Mouse (Mus musculus): Measurements from ENCODE around the gene Asxl1. TPM values are rescaled to one million over a fixed set of nuclear protein-coding genes. Genes with fewer than 3 reads are reported as not detected.

Asxl1 gene
- polyA plus RNA-seq, 2 experiments = 19.4 to 28.5 TPM

DNA sequence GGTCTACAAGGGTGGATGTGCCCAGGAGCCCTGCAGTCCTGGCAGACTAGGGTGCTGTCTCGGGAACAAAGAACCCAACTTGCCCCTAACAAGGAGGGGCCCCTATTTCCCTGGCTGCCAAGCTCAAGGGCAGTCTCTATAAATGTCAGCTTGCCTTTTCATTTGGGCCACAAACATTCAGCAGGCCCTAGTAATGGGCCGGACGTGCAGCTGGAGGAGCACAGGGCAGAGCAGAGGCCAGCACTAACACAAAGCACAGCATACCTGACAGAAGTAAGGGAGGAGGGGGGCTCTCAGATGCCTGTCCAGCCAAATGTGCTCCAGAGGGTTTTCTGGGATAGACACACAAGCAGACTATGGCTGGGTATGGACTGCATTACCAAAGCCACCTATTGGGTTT is 88.2 kb downstream of the Asxl1 start:
- Histone ChIP-seq H3K4me1 (ENCODE audit: control insufficient read depth, insufficient read depth, low read length) (peaks cover 37% of the 10 kb centered on the region), H3K9me3 (ENCODE audit: control insufficient read depth, low read length) (no peaks in the 10 kb centered on the region), H3K4me3 (replicated peaks; ENCODE audit: low read length) (no peak overlapping the region), H3K27me3 (ENCODE audit: control insufficient read depth, insufficient read depth, low read length) (no peaks in the 10 kb centered on the region), H3K36me3 (ENCODE audit: control insufficient read depth, insufficient read depth, low read length) (peaks cover 47% of the 10 kb centered on the region), H3K27ac (replicated peaks; ENCODE audit: low read depth, low read length) (0 out of 2 replicates have a peak overlapping the region, but pooled peaks have one; percentile 46), H3K9ac (ENCODE audit: low read depth, low read length, severe bottlenecking) (no peak overlapping the region), H3K4me2 (replicated peaks; ENCODE audit: low read depth, low read length, severe bottlenecking) (no peak overlapping the region)
- no peak for TF ChIP-seq POLR2A (IDR thresholded peaks at IDR 0.05; ENCODE audit: borderline replicate concordance, extremely low read depth, insufficient read depth, insufficient read length)
- whole genome bisulfite sequencing = 27% methylated on average over 3 of the region's 3 CpGs
- ATAC-seq (ENCODE audit: low FRiP score, low read depth) (no peak), DNase-seq (ENCODE audit: low spot score) (no peak)

- DNase-seq (ENCODE audit: low spot score) (no peak), ATAC-seq (ENCODE audit: low FRiP score, low read depth) (no peak)
- WGBS = 37% methylated on average over 9 of the region's 9 CpGs
- no peaks in the 10 kb centered on the region for H3K27me3 ChIP-seq (ENCODE audit: control insufficient read depth, insufficient read depth, low read length)
- H3K9ac ChIP-seq (ENCODE audit: low read depth, low read length, severe bottlenecking) = no peak overlapping the region
- no peaks in the 10 kb centered on the region for H3K9me3 ChIP-seq (ENCODE audit: control insufficient read depth, low read length)
- H3K4me3 ChIP-seq (replicated peaks; ENCODE audit: low read length) = no peak overlapping the region
- peaks cover 36% of the 10 kb centered on the region for H3K36me3 ChIP-seq (ENCODE audit: control insufficient read depth, insufficient read depth, low read length)
- peaks cover 40% of the 10 kb centered on the region for H3K4me1 ChIP-seq (ENCODE audit: control insufficient read depth, insufficient read depth, low read length)
- H3K27ac ChIP-seq (replicated peaks; ENCODE audit: low read depth, low read length) = no peak overlapping the region; the same call in 1 of the 2 replicates
- H3K4me2 ChIP-seq (replicated peaks; ENCODE audit: low read depth, low read length, severe bottlenecking) = no peak overlapping the region
- no peak for TF ChIP-seq POLR2A (IDR thresholded peaks at IDR 0.05; ENCODE audit: borderline replicate concordance, extremely low read depth, insufficient read depth, insufficient read length)
These were observed 89.5 kb downstream of the Asxl1 start for GRCm38 (mm10) chr2:153434880-153435831.

DNA sequence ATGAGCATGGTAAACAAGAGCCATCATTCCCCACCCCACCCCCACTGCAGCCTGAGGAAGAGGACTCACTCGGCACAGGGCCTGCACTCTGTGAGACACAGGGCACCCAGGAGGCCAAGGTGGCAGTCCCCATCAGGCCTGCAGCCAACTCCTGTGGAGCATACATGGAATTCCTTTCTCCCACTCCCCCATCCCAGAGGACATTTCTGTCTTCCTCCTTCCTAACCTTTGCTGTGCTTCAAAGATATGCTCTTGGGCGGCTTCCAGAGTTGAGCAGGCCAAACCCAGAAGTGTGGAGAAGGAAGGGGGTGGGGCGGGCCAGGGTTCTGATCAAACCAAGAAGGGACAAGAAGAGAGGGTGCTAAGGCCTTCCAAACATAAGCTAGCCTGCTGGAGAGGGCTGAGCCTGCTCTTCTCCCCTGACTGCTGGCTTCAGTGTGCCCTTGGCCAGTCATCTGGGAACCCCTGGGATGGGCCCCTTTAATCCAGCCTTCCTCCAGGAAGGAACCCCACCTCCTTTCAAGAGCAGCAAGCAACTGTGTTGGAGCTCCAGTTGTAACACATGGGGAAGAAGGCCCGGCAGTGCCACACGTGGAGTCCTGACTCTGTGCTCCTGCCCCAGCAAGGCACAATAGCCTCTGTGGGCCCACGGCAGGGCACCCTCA is 91.1 kb downstream of the Asxl1 start:
- H3K4me2 ChIP-seq (replicated peaks; ENCODE audit: low read depth, low read length, severe bottlenecking) = peak overlapping the region; percentile 36
- H3K36me3 ChIP-seq (ENCODE audit: control insufficient read depth, insufficient read depth, low read length) = peaks cover 21% of the 10 kb centered on the region
- no peaks in the 10 kb centered on the region for H3K27me3 ChIP-seq (ENCODE audit: control insufficient read depth, insufficient read depth, low read length)
- H3K4me1 ChIP-seq (ENCODE audit: control insufficient read depth, insufficient read depth, low read length) = peaks cover 56% of the 10 kb centered on the region
- WGBS = 20% methylated on average over 6 of the region's 6 CpGs
- no peaks in the 10 kb centered on the region for H3K9me3 ChIP-seq (ENCODE audit: control insufficient read depth, low read length)
- H3K9ac ChIP-seq (ENCODE audit: low read depth, low read length, severe bottlenecking) = peak overlapping the region; percentile 2; the same call in 1 of the 2 replicates
- H3K27ac ChIP-seq (replicated peaks; ENCODE audit: low read depth, low read length) = peak overlapping the region; percentile 76
- no peak for TF ChIP-seq POLR2A (IDR thresholded peaks at IDR 0.05; ENCODE audit: borderline replicate concordance, extremely low read depth, insufficient read depth, insufficient read length)
- peak; percentile 36 for ATAC-seq (ENCODE audit: low FRiP score, low read depth)
- peak; percentile 55 for DNase-seq (ENCODE audit: low spot score)
- H3K4me3 ChIP-seq (replicated peaks; ENCODE audit: low read length) = peak overlapping the region; percentile 4; the same call in 1 of the 2 replicates

DNA sequence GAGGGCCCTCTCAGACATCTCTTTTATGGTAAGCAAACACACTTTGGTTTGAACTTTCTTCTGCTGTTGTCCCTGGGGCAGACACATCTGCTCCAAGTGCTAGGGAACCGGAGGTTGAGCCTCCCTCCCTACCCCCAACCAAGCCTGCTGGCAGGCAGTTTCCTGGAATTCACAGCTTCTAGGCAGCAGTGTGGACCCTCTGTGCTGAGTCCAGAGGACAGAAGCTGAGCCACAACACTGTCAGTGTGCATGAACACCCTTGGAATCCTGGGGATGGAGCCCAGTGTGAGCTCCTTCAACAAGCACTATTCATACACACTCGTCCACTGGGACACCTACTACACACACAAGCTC is 91.7 kb downstream of the Asxl1 start:
- H3K4me2 ChIP-seq (replicated peaks; ENCODE audit: low read depth, low read length, severe bottlenecking) = peak overlapping the region; percentile 36
- 25% methylated on average over 2 of the region's 2 CpGs for WGBS
- no peaks in the 10 kb centered on the region for H3K9me3 ChIP-seq (ENCODE audit: control insufficient read depth, low read length)
- TF ChIP-seq POLR2A (IDR thresholded peaks at IDR 0.05; ENCODE audit: borderline replicate concordance, extremely low read depth, insufficient read depth, insufficient read length) = no peak
- DNase-seq (ENCODE audit: low spot score) = no peak
- peak; percentile 24; the same call in 1 of the 2 replicates for ATAC-seq (ENCODE audit: low FRiP score, low read depth)
- peak overlapping the region; percentile 76 for H3K27ac ChIP-seq (replicated peaks; ENCODE audit: low read depth, low read length)
- peaks cover 17% of the 10 kb centered on the region for H3K36me3 ChIP-seq (ENCODE audit: control insufficient read depth, insufficient read depth, low read length)
- H3K4me3 ChIP-seq (replicated peaks; ENCODE audit: low read length) = 0 out of 2 replicates have a peak overlapping the region, but pooled peaks have one; percentile 4
- peaks cover 61% of the 10 kb centered on the region for H3K4me1 ChIP-seq (ENCODE audit: control insufficient read depth, insufficient read depth, low read length)
- H3K27me3 ChIP-seq (ENCODE audit: control insufficient read depth, insufficient read depth, low read length) = no peaks in the 10 kb centered on the region
- H3K9ac ChIP-seq (ENCODE audit: low read depth, low read length, severe bottlenecking) = peak overlapping the region; percentile 2

DNA sequence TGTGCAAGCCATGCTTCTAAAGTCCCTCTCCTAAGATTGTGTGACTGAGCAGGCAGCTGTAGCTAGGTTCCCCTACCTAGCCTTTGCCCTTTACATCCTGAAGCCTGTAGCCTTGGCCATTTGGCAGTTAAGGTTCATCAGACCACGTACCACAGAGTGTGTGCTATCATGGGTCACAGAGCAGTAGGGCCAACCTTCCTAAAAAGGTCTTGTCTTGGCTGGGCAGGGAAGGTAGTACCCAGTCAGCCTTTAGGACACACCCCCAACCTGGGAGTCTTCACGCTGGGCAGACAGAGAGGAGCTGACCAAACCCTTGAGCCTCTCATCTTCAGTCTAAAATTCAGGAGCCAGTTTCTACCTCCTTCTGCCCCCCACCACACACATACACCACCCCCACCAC is 95.1 kb downstream of the Asxl1 start:
- Histone ChIP-seq H3K9ac (ENCODE audit: low read depth, low read length, severe bottlenecking) (no peak overlapping the region), H3K4me3 (replicated peaks; ENCODE audit: low read length) (no peak overlapping the region), H3K4me2 (replicated peaks; ENCODE audit: low read depth, low read length, severe bottlenecking) (no peak overlapping the region), H3K27me3 (ENCODE audit: control insufficient read depth, insufficient read depth, low read length) (no peaks in the 10 kb centered on the region), H3K9me3 (ENCODE audit: control insufficient read depth, low read length) (no peaks in the 10 kb centered on the region), H3K4me1 (ENCODE audit: control insufficient read depth, insufficient read depth, low read length) (peaks cover 53% of the 10 kb centered on the region), H3K36me3 (ENCODE audit: control insufficient read depth, insufficient read depth, low read length) (peaks cover 7% of the 10 kb centered on the region), H3K27ac (replicated peaks; ENCODE audit: low read depth, low read length) (0 out of 2 replicates have a peak overlapping the region, but pooled peaks have one; percentile 9)
- TF ChIP-seq POLR2A (IDR thresholded peaks at IDR 0.05; ENCODE audit: borderline replicate concordance, extremely low read depth, insufficient read depth, insufficient read length) = no peak
- 52% methylated on average over 2 of the region's 2 CpGs for WGBS
- DNase-seq (ENCODE audit: low spot score) = no peak
- no peak for ATAC-seq (ENCODE audit: low FRiP score, low read depth)
